Mouse (Mus musculus) ES-CJ7 (cell line): ENCODE measurements around the gene Crat.

Experiments
- DNase-seq: peaks from one replicate; pipeline ENCODE4 v3.0.0; 2011; ENCODE audit warnings: low read depth, low spot score

The Crat gene

DNA sequence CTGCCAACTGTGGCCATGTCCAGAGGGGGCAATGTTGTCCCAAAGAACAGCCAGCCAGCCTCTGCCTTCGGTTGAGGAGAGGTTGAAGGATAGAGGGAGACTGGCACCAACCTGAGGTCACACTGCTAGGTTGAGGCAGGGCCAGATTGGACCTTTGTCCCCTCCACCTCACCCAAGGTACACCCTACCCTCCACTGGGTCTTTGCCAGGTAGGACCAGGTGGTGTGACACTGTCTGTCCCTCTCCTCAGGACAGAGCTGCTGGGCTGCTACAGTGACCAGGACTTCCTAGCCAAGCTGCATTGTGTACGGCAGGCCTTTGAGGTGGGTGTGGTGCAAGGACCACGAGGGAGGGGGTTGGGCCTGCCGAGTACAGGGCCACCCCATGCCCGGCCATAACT is 37.9 kb downstream of the Crat start:
- no peak for DNase-seq

DNA sequence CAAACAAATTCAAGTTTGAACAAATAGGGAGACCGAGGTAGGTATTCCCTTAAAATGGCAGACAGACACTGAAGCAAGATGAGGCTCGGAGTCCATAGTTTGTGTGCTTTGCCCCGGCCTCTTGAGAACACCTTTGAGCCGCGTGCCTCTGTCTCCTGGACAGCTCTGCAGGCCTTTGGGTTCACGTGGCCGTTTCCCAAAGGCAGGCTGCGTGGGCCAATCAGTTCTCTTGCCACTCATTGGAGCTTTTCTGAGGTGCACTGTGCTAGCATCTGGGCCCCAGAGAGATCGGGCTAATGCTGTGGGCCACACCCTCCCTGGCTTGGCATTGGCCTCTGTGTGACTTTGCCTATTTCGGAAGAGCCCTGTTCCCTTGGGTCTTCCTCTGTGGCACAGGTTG is 39.7 kb downstream of the Crat start:
- no peak for DNase-seq

DNA sequence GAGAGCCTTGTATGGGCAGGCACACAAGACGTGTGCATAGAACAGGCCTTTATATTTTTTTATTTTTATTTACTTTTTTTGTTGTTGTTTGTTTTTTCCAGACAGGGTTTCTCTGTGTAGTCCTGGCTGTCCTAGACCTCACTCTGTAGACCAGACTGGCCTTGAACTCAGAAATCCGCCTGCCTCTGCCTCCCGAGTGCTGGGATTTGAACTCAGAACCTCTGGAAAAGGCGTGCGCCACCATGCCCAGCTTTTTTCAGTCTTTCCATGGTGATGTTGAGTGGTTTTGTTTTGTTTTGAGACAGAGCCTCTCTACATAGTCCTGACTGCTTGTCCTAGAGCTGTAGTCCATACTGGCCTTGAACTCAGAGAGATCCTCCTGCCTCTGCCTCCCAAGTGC is 42.9 kb downstream of the Crat start:
- DNase-seq, result no peak

DNA sequence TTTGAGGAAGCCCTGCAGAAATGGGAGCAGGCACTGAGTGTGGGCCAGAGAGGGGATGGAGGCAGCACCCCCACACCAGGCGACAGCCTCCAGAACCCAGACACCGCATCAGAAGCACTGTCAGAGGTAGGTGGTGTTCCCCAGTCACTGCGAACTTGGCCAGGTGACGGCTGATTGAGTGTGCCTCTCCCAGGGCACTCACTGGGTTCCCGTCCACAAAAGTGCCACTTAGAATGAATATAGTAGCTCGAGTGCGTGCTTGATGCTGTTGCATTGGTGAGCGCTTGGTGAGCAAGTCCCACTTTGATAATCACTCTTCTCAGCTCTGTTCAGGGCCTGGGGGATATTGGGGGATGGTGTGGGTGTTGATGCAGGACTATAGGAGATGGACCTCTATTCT is 44.1 kb downstream of the Crat start:
- DNase-seq, result no peak

DNA sequence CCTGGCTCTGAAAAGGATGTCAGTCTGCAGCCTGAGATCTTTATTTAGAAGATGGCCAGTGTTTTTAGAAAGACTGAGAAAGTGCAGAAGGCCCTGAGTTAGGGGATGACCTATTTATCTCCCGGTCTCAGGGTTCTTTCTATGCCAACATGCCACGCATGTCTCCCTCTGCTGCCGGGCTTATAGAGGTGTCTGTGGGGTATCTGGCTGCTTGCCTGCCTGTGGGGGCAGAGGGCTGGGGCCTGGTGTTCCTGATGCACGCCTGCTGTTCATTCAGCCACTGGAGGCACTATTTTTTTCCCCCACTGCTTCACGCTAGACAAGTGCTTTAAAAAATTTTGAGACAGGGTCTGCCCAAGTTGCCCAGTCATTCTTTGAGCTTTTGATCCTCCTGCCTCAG is 49.4 kb downstream of the Crat start:
- DNase-seq, result peak; percentile 28

DNA sequence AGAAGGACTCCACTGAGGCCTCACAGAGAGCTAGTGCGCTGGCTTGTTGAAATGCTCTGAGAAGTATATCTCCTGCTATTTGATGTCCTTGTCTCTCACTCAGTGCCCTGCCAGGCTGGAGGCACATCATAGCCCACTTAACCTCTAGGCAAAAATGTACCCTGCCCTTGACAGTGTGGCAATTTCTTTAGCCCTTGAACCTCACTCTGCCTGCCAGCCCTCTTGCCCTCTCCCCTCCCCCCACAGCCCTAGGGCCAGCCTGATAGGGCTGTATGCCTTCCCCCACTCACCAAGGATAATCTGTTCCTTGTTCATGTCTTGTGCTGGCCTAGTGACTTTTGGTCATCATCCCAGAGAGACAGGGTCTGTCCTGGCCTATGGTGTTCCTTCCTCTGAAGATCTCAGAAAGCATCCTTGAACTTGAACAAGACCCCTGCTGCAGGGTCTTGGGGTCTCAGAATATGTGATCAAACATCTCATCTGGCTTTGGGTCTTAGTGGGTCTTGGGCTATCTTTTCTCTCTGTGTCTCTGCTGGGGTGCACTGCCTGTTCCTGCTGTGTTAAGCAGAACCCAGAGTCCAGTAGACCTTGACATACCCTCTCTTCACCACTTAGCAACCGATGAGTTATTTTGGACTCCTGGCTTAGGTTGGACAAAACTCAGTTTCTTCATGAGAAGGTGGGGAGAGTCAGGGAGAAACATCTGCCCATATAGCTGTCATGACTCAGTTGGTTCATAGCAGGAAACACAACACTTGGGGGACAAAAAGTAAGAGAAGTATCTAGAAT is 50.1 kb downstream of the Crat start:
- no peak for DNase-seq

DNA sequence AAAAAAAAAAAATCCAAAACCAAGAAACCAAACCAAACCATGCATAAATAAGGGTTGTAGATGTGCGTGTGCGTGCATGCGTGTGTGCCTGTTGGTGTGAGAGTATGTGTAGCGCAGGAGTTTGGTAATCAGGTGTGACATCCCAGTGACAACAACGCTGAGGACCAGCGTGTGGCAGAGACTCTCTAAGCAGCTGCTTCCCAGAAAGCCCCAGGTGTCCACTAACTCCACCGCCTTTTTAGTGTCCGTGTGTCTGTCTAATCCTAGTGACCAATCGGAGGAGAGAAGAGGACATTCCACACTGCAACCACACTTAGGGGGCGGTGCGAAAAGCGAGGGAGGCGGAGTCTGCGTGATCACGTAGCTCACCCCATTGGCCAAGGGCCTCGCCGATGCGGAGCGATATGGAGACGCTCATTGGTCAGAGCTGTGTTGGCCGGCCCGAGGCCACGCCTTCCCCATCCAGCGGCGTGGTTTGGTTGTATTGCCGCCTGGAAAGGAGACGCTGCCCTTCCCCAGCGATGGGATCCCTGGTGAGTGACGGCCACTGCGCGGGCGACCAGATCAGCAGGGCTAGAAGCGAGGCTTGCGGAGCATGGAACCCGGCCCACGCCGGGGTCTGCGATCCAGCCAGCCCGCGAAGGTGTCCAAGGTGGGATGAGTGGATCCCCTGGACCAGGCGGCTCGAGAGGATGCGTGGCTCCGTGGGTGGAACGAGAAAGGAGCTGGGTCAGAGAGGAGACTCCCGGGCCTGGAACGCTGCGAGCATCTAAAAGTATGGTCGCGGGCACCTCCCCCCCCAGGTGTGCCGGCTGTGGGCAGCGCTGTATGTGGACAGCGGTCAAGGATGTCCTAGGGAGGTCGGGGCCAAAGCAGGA is 51.6 kb downstream of the Crat start, which contains the start of gene Miga2:
Miga2 (plus strand) TSS at position 461 of the 878 bp plus-strand sequence.
- peak; percentile 100 for DNase-seq

DNA sequence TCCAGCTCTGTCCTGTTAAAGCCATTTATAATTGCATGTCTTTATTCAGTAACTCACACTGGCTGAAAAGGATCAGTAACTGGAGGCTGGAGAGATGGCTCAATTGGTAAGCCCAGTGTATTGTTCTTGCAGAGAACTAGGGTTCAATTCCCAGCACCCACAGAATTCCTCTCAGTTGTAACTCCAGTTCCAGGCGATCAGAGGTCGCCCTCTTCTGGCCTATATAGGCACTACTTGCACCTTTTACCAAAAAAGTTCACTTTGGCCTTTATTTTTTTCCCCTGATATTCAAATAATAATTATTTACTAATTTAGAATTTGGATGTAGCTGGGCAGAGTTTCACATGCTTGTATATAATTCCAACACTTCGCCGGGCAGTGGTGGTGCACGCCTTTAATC is 52.7 kb downstream of the Crat start:
- peak; percentile 47 for DNase-seq

DNA sequence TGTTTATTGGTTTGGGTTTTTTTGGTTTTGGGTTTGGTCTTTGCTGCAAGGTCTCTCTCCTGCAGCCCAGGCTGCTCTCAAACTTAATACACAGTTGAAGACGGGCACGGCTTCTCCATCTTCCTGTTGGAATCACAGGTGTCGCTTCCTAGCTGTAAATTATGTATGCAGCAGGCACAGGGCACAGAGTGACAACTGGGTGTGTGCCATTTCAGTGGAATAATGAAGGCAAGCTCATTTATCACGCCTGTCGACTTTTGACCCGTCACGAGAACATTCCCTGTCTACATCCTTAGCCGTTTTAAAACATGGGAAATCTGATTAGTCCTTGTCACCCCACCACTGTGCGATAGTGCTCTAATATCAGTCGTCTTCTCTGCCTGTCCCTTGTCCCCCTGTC is 55.0 kb downstream of the Crat start:
- no peak for DNase-seq

DNA sequence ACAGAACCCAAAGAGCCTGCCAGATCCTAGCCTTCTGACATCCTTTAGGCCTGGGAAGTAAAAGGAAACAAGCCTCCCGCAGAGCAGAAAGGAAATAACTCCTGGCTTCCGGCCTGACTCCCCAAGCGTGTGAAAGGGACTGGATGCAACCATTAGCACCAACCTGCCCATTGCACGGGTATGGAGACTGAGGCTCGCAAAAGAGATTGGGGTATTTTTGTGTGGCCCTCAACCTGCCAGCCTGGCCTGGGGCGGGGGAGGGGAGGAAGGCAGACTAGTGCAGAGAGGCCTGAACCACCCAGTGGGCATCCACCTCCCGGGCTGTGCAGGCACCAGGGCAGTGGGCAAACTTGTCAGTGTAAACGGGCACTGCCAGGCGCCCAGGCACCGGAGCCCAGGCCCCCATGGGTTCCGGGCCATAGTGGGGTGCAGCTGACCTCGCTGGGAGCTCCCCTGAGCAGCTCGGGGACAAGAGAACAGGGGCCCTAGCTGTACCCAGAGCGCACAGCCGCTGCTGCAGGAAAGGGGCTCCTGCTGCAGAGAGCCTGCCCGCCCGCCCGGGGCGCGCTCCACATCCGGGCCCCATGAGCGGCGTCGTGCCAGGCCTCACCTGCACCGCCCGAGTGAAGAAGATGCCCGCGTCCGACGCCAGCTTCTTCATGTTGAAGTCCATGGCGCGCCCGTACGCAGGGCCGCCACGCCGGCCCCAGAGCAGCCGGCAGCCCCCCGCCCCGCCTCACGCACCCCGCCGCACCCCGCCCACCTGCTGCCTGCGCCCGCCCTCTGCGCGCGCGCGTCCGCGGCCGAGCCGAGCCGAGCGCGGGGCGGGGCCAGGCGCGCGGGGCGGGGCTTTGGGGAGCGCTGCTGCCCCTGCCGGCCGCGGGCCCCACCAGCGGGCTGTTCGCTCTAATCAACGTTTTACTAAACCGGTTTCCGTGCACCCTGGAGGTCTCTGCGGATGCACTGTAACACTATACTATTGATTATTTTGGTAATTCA is 56.8 kb downstream of the Crat start, which contains the start of gene Sh3glb2:
Sh3glb2 (minus strand) TSS at position 805 of the 999 bp plus-strand sequence.
- DNase-seq, result peak; percentile 63

DNA sequence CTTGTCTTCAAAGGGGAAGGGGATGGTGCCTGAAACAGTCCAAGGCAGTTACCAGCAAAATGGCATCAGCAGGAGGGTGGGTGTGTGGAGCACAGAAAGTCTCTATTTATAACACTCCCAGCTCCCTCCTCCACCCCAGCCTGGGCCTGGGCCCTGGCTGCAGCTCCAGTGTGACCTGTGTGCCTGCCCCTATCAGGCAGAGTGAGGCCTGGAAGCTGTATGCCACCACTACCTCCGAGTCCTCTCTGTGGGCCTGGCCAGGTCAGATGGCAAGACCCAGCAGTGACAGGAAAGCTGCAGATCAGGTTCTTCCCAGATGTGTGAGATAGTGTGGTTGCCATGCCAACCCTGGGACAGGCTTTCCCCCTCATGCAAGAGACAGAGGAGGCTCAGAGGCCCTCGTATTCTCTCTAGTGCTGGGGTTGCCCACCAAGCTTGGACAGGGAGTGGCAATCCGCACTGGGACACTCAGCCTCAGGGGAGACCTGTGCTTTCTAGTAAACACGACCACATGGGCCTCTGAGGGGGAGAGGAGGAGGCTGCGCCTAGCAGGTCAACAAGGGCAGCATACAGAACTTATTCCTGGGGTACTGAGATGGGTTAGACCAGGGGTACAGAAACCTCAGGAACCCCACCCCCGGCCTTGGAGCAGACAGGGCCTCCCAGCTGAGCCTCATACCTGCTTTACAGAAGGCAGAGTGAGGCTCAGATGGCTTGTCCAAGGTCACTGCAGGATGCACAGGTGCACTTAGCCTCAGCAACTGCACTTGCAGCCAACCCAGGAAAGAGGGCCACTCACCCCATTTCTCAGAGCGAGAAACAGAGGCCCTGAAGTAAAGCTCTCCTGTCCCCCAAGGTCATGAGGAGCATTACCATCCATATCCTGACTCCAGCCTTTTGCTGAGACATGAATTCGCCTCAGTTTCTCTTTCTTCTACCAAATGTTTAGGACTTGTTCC is 57.8 kb downstream of the Crat start:
- DNase-seq, result no peak

DNA sequence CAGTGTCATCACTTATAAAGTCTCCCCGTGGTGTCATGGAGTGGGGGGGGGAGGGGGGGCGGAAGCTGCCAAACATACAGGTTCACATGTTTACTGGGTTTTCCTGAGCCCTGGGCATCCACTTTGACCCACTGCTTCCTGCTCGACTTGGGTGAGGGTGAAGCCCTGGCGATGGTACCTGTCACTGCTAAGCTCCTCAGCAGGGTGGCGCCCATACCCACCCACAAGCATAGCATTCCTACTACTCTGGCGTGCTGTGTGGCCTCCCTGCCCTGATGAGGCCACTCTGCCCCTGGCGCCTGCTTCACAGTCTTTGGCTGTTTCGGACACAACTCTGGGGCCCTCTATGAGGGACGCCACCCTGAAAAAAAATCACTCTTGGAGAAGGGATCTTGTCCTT is 58.7 kb downstream of the Crat start:
- DNase-seq, result no peak

DNA sequence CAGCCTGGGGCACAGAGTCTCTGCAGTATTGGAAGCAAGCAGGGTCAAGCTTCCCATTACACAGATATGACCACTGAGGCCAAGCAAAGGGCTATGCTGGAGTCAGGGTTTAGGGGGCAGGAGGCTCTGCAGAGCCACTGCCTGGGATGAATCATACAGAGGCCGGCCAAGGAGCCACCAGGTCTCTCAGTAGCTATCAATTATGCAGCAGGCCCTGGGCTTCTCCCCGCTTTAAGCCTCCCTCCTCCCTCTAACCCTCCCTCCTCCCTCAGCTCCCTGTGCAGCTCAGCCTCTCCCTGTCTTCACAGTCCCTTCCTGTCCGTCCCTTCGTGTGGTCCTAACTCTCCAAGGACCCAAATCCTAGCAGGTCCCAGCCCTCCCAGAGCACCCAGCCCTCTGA is 59.3 kb downstream of the Crat start:
- DNase-seq, result no peak

DNA sequence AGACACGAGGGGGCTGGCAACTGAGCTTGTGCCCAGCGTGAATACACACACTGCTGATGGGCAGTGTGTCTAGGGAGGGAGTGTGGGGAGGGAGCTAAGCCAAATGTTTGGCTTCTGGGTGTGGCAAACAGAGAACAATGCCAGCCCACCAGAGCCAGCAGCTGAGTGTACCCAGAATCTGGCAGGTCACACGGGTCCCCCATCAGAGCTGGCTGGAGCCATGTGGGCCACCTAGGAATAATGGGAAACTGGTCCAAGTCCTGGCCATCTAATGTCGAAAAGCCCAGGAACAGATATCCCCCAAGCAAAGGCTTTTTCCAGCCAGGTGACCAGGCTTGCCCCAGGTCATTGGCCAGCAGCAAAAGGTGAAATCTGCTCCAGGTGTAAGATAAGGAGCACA is 59.8 kb downstream of the Crat start:
- DNase-seq, result no peak

DNA sequence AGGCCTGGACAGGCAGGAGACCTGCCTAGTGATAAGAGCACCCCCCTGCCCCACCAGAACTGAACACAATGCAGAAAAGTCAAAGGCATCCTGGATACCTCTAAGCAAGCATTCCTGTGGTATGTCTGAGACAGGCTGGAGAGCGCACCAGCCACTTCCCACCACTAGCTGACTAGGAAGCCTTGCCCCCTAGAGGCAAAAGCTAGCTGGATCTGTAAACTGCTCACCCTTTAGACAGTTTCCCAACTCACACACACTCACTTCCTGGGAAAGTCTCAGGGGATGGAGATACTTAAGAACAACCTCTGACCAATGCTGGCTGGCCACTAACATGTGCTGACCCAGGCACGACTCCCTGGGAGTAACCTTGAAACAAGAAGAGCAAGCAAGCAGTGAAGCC is 64.5 kb downstream of the Crat start:
- DNase-seq, result peak; percentile 65
